Comparison of ENCODE assay signal across 8 mouse cellular contexts in genomic region chr10:38553688-38554680, GRCm38 (mm10).
DNase-seq lines count a peak whose midpoint lies in the region; ATAC-seq and TF ChIP-seq lines count a peak whose summit lies in the region.

No protein-coding gene starts in this region.

- DNase-seq in NIH3T3 (ENCODE audit: low read depth): peak; percentile 79
- peak; percentile 44 to 54 for DNase-seq in cerebellum, postnatal 25 days
- DNase-seq in gastrocnemius, adult 18-20 months (ENCODE audit: low spot score): peak; percentile 13
- DNase-seq in limb, embryonic 14.5 days (ENCODE audit: low spot score): peak; percentile 78
- DNase-seq in testis, postnatal 14 days (ENCODE audit: low spot score): peak; percentile 9
- no peak for DNase-seq in urinary bladder, postnatal 4 days (ENCODE audit: low spot score in 2 of 2)

- peak; percentile 81 for ATAC-seq in intestine, embryonic 15.5 days
- ATAC-seq in limb, embryonic 14.5 days (ENCODE audit: low FRiP score, low read depth): peak; percentile 82

- H3K9me3 ChIP-seq in intestine, embryonic 15.5 days: no peaks in the 10 kb centered on the region
- no peaks in the 10 kb centered on the region for H3K9me3 ChIP-seq in limb, embryonic 14.5 days (ENCODE audit: control insufficient read depth, low read length)

- no peak for TF ChIP-seq POLR2A in limb, embryonic 14.5 days (IDR thresholded peaks at IDR 0.05; ENCODE audit: borderline replicate concordance, extremely low read depth, insufficient read depth, insufficient read length)
- no peak for TF ChIP-seq POLR2A in myocyte (IDR thresholded peaks at IDR 0.05; ENCODE audit: insufficient read length, low read depth)

- no peaks in the 10 kb centered on the region for H3K79me2 ChIP-seq in myocyte (ENCODE audit: control insufficient read depth, insufficient read depth)

- no peaks in the 10 kb centered on the region for H3K4me1 ChIP-seq in intestine, embryonic 15.5 days (replicated peaks)
- H3K4me1 ChIP-seq in limb, embryonic 14.5 days (ENCODE audit: control insufficient read depth, insufficient read depth, low read length): peaks cover 4% of the 10 kb centered on the region; the same call in 1 of the 2 replicates

- no peak overlapping the region for H3ac ChIP-seq in myocyte (ENCODE audit: control insufficient read depth, insufficient read length)

- H3K9ac ChIP-seq in intestine, embryonic 15.5 days: no peak overlapping the region
- peak overlapping the region; percentile 48; the same call in 1 of the 2 replicates for H3K9ac ChIP-seq in limb, embryonic 14.5 days (ENCODE audit: low read depth, low read length, severe bottlenecking)

- peak overlapping the region; percentile 7 for H3K4me3 ChIP-seq in intestine, embryonic 15.5 days (replicated peaks)
- peak overlapping the region; percentile 26 for H3K4me3 ChIP-seq in limb, embryonic 14.5 days (replicated peaks; ENCODE audit: low read length)
- H3K4me3 ChIP-seq in myocyte: no peak overlapping the region

- H3K36me3 ChIP-seq in intestine, embryonic 15.5 days: no peaks in the 10 kb centered on the region
- H3K36me3 ChIP-seq in limb, embryonic 14.5 days (ENCODE audit: control insufficient read depth, insufficient read depth, low read length): no peaks in the 10 kb centered on the region
- H3K36me3 ChIP-seq in myocyte (ENCODE audit: control insufficient read depth, insufficient read depth): no peaks in the 10 kb centered on the region

- peak overlapping the region; percentile 40 for H3K4me2 ChIP-seq in intestine, embryonic 15.5 days (replicated peaks)
- H3K4me2 ChIP-seq in limb, embryonic 14.5 days (replicated peaks; ENCODE audit: low read depth, low read length, severe bottlenecking): peak overlapping the region; percentile 42
- H3K4me2 ChIP-seq in myocyte (ENCODE audit: low read depth): peak overlapping the region; percentile 51

- WGBS in intestine, embryonic 15.5 days: 13% methylated on average over 18 of the region's 18 CpGs
- WGBS in limb, embryonic 14.5 days: 11% methylated on average over 18 of the region's 18 CpGs

- no peaks in the 10 kb centered on the region for H3K27me3 ChIP-seq in intestine, embryonic 15.5 days (replicated peaks)
- H3K27me3 ChIP-seq in limb, embryonic 14.5 days (ENCODE audit: control insufficient read depth, insufficient read depth, low read length): no peaks in the 10 kb centered on the region
- H3K27me3 ChIP-seq in myocyte (ENCODE audit: control insufficient read depth, insufficient read depth, insufficient read length): no peaks in the 10 kb centered on the region

- H3K27ac ChIP-seq in intestine, embryonic 15.5 days: peak overlapping the region; percentile 15; the same call in 1 of the 2 replicates
- peak overlapping the region; percentile 68 for H3K27ac ChIP-seq in limb, embryonic 14.5 days (replicated peaks; ENCODE audit: low read depth, low read length)

TF ChIP-seq in myocyte, 11 proteins besides CTCF, POLR2A, EP300 and RAD21:
- TF ChIP-seq REST (IDR thresholded peaks at IDR 0.05; ENCODE audit: insufficient read depth, insufficient read length) (no peak), TCF3 (IDR thresholded peaks at IDR 0.05; ENCODE audit: insufficient read length, low read depth) (no peak), SRF (IDR thresholded peaks at IDR 0.05; ENCODE audit: control insufficient read depth, insufficient read length, low read depth) (no peak), E2F4 (IDR thresholded peaks at IDR 0.05; ENCODE audit: insufficient read depth) (no peak), CEBPB (IDR thresholded peaks at IDR 0.05; ENCODE audit: insufficient read depth, poor library complexity, severe bottlenecking) (no peak), MYOG (IDR thresholded peaks at IDR 0.05; ENCODE audit: control insufficient read depth in 1 of 3, insufficient read depth in 1 of 3, insufficient read length in 2 of 3, low read depth in 2 of 3) (no peak), TCF12 (IDR thresholded peaks at IDR 0.05; ENCODE audit: insufficient read depth, poor library complexity, severe bottlenecking) (no peak), USF1 (IDR thresholded peaks at IDR 0.05; ENCODE audit: low read depth) (no peak), POLR2AphosphoS2 (IDR thresholded peaks at IDR 0.05; ENCODE audit: insufficient read length, low read depth) (no peak), MYOD1 (IDR thresholded peaks at IDR 0.05; ENCODE audit: control insufficient read depth in 1 of 3, insufficient read length in 2 of 3, low read depth in 2 of 3) (no peak)

Comparison
In these comparisons a context has a peak if more than half of its experiments do, and no peak if none do; other contexts are left out.
1. DNase-seq: peak in NIH3T3 (single experiment), cerebellum, postnatal 25 days (2 of 2), gastrocnemius, adult 18-20 months (single experiment), limb, embryonic 14.5 days (single experiment) and testis, postnatal 14 days (single experiment); none in urinary bladder, postnatal 4 days (0 of 2).
2. Peak in every context shown above with its lines, with median percentiles within 50 percentile points of each other: H3K4me2 ChIP-seq.